Mouse (Mus musculus): Measurements from ENCODE around the gene Magi1. TPM values are rescaled to one million over a fixed set of nuclear protein-coding genes. Genes with fewer than 3 reads are reported as not detected.

Gene Magi1
- 0.48 and 0.52 TPM in 2 replicates for polyA plus RNA-seq (2012; ENCODE audit: low replicate concordance)

GRCm38 (mm10) chr6:94283318-94284061 lies at the start of gene Magi1:
Gene Magi1, minus strand, starts transcription at chr6:94283917.

Other genes with a start within 250 kb of the Magi1 start
- 1.9 and 2.7 TPM in 2 replicates for gene Slc25a26, start 216.4 kb upstream of the Magi1 start, polyA plus RNA-seq (2012; ENCODE audit: low replicate concordance)